Mouse (Mus musculus) heart, embryonic 10.5 days (tissue): ENCODE data around the gene Bysl. TPM values are rescaled to one million over a fixed set of nuclear protein-coding genes. Genes with fewer than 3 reads are reported as not detected.
A peak's percentile ranks its signal among the peaks of the same experiment; 100 is the strongest.
"Not testable (repeated sequence)": the region's sequence is repeated elsewhere in the genome, so short reads cannot be mapped to it uniquely, and the experiment has no call there.

ENCODE experiments used
- DNase-seq: peaks from one replicate; pipeline ENCODE4 v3.0.0-alpha.2; 2017; ENCODE audit warnings: low spot score
- H3K27ac ChIP-seq: fragments of 300-500 bp; sonication (generic); 2 replicates; pipeline ENCODE4 v1.5.1; 2016; ENCODE audit warnings: mild to moderate bottlenecking
- H3K27me3 ChIP-seq: fragments of 300-500 bp; sonication (generic); 2 replicates; pipeline ENCODE4 v1.6.1; 2016; ENCODE audit warnings: mild to moderate bottlenecking; ENCODE audit not compliant: poor library complexity, insufficient read depth, severe bottlenecking
- H3K36me3 ChIP-seq: fragments of 300-500 bp; sonication (generic); 2 replicates; pipeline ENCODE4 v1.6.1; 2016; ENCODE audit warnings: mild to moderate bottlenecking, moderate library complexity
- H3K4me1 ChIP-seq: fragments of 300-500 bp; sonication (generic); 2 replicates; pipeline ENCODE4 v1.6.1; 2016; ENCODE audit warnings: mild to moderate bottlenecking
- H3K4me3 ChIP-seq: fragments of 300-500 bp; sonication (generic); 2 replicates; pipeline ENCODE4 v1.5.1; 2016; ENCODE audit warnings: mild to moderate bottlenecking, moderate library complexity
- H3K9me3 ChIP-seq: fragments of 300-500 bp; sonication (generic); 2 replicates; pipeline ENCODE4 v1.6.1; 2016; ENCODE audit warnings: mild to moderate bottlenecking, moderate library complexity
- WGBS: fragments of 180-500 bp; shearing (Covaris S2); methylation state at CpG from one replicate; pipeline ENCODE4 v1.1.7; 2016; 5-methylcytosine and 5-hydroxymethylcytosine counted together
- polyA plus RNA-seq: library from polyadenylated mRNA; unstranded; fragments of >200 nt; fragmentation: Nextera tagmentation; extraction: Ambion mirVana; gene quantifications from 2 replicates; pipeline ENCODE4 v1.2.1, GENCODE M21; 2016

The Bysl gene
- polyA plus RNA-seq, result 37.0 and 43.0 TPM in 2 replicates

DNA sequence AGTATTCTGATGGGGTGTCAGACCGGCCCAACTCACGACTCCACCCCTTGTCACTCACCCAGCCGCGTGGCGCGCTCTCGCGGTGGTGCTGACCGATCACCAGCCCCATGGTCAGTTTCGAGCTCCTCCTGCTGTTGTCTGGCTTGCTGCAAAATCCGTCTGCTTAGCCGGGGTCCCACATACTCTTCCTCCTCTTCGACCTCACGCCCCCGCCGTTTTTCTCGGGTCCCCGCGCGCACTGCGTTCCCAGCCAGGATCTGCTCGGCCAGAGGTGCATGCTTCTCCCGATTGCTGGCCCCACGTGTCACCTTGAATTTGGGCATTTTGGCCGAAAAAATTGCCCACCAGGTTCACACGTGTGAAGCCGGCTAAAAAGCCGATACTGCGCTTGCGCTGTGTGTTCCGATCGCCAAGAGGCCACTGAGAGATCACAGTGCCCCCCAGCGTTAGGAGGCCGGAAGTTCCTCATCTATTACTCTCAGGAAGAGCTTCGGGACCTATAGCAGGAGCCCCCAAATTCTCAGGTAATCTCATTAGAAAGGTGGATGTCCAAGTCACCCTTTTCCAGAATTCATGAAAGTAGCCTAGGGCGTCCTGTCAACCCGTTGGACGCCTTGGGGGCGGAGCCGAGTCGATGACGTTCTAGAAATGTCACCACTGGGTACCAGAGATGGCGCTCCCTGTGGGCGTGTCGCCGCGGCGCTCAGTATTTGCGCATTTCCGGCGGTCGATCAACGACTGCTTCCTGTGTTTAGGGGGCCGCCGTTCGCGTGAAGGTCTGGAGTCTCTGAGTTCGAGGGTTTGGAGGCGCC, at the start of gene Bysl, which contains the start of the genes Med20 and Gm20517:
Bysl (minus strand) TSS at position 644 of the 812 bp plus-strand sequence.
Med20 (plus strand) TSS at position 734 of the 812 bp plus-strand sequence.
Gm20517 (plus strand) TSS at position 741 of the 812 bp plus-strand sequence.
- WGBS, result under 1% methylated on average over 59 of the region's 59 CpGs
- peaks cover 57% of the 10 kb centered on the region for H3K36me3 ChIP-seq
- H3K4me3 ChIP-seq, result peak within 1 kb of the TSS; percentile 85
- no peaks in the 10 kb centered on the region for H3K9me3 ChIP-seq
- peaks cover 21% of the 10 kb centered on the region for H3K4me1 ChIP-seq
- H3K27ac ChIP-seq, result peak within 1 kb of the TSS; percentile 89
- peak; percentile 98 for DNase-seq
- no peaks in the 10 kb centered on the region for H3K27me3 ChIP-seq

DNA sequence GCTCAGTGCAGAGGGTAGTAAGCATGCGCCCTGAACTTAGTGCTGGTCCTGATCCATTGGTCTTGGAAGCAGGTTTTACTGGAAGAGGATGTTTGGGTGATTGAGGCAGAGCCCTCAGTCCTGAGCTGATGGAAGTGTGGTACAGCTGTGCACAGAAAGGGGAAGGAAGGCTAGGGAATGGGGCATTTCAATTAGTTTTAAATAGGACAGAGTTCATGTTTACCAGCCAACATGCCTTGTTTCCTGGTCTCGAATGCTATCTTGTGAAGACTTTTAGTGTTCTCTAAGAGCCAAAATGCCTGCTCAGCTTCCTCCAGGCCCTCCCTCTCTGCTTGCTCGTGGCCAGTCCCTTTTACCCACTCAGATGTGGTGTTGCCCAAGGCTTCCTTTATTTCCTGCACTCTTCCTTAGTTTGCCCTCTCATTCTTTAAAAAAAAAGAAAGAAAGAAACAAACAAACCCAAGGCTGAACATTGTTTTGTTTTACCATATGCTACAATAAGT, 47.5 kb upstream of the Bysl start:
- DNase-seq, result no peak
- no peaks in the 10 kb centered on the region for H3K4me1 ChIP-seq
- 0 out of 2 replicates have a peak, but pooled peaks cover 2% of the 10 kb centered on the region for H3K36me3 ChIP-seq
- 66% methylated on average over 3 of the region's 3 CpGs for WGBS
- no peaks in the 10 kb centered on the region for H3K27me3 ChIP-seq
- H3K27ac ChIP-seq, result no peak overlapping the region
- no peaks in the 10 kb centered on the region for H3K9me3 ChIP-seq
- no peak overlapping the region for H3K4me3 ChIP-seq

DNA sequence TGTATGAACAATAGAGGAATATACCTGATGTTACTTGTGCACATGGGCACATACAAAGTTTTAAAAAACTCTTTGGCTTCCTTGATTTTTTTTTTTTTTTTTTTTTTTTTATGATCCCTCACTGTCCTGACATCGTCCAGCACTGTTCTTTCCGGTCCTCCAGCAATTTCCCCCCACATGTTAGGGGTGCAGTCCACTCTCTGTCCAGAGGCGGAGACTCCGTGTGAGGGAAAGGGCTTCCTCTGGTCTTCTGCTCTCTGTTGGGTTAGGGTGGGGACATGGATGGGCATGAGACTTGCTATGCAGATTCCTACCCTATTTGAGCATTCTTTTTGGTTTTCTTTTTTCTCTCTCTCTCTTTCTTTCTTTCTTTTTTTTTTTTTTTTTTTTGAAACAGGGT, 46.6 kb upstream of the Bysl start:
- H3K4me1 ChIP-seq, result no peaks in the 10 kb centered on the region
- H3K4me3 ChIP-seq, result no peak overlapping the region
- no peaks in the 10 kb centered on the region for H3K9me3 ChIP-seq
- peaks cover 7% of the 10 kb centered on the region; the same call in 1 of the 2 replicates for H3K36me3 ChIP-seq
- 78% methylated on average over 4 of the region's 4 CpGs for WGBS
- DNase-seq, result peak; percentile 56
- no peaks in the 10 kb centered on the region for H3K27me3 ChIP-seq
- H3K27ac ChIP-seq, result no peak overlapping the region

DNA sequence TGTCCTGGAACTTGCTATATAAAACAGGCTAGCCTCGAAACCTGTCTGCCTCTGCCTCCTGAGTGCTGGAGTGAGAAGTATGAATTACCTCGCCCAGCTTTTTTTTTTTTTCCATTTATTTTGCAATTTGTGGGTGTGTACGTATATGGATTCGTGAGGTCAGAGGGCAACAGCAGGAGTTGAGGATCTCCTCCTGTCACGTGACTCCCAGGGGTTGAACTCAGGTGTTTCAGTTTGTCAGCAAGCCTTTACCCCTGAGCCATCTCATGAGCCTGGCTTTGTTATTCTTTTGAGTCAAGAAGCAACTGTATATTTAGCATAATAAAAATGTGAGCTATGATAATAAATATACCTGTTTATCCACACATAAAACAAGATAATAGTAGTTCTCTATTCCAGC, 44.4 kb upstream of the Bysl start:
- H3K36me3 ChIP-seq, result peaks cover 7% of the 10 kb centered on the region; the same call in 1 of the 2 replicates
- no peaks in the 10 kb centered on the region for H3K9me3 ChIP-seq

DNA sequence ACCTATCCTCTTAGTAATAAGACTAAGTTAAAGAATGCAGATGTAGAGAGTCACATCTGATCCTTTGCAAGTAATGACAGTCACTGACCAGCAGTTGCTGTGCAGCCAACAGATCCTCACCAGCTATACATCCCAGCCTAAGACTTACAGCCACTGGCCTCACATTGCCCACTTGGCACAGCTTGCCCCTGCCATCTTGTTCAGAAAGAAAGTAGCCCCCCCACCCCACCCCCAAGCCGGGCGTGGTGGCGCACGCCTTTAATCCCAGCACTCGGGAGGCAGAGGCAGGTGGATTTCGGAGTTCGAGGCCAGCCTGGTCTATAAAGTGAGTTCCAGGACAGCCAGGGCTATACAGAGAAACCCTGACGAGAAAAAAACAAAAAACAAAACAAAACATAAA, 43.1 kb upstream of the Bysl start:
- not testable (repeated sequence) for H3K27ac ChIP-seq, H3K4me1 ChIP-seq, H3K9me3 ChIP-seq, H3K4me3 ChIP-seq, H3K36me3 ChIP-seq, H3K27me3 ChIP-seq
- 94% methylated on average over 8 of the region's 8 CpGs for WGBS
- DNase-seq, result peak; percentile 56

More for the DNA sequence above, 44.4 kb upstream of the Bysl start:
- 84% methylated on average over 5 of the region's 5 CpGs for WGBS
- no peaks in the 10 kb centered on the region for H3K27me3 ChIP-seq
- no peaks in the 10 kb centered on the region for H3K4me1 ChIP-seq
- H3K4me3 ChIP-seq, result no peak overlapping the region
- peak; percentile 31 for DNase-seq
- H3K27ac ChIP-seq, result no peak overlapping the region

DNA sequence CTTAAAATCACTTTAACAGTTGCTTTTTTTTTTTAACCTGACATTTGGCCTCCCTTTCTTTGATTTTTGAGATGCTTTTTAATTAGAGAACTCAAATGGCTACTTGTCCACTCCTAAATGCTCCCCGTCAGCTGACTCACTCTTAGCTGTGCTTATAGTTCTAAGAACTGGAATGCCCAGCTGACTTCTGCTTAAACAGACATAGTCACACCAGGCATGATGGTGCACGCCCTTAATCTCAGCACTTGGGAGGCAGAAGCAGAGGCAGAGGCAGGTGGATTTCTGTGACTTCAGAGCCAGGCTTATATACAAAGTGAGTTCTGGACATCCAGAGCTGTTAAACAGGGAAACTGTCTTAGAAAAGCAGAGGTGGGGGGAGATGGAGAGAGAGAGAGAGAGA, 40.7 kb upstream of the Bysl start:
- no peaks in the 10 kb centered on the region for H3K27me3 ChIP-seq
- no peaks in the 10 kb centered on the region for H3K9me3 ChIP-seq
- peak; percentile 63 for DNase-seq
- H3K4me3 ChIP-seq, result no peak overlapping the region
- peaks cover 7% of the 10 kb centered on the region; the same call in 1 of the 2 replicates for H3K36me3 ChIP-seq
- no peaks in the 10 kb centered on the region for H3K4me1 ChIP-seq
- WGBS, result 80% methylated on average over 2 of the region's 2 CpGs
- H3K27ac ChIP-seq, result no peak overlapping the region

DNA sequence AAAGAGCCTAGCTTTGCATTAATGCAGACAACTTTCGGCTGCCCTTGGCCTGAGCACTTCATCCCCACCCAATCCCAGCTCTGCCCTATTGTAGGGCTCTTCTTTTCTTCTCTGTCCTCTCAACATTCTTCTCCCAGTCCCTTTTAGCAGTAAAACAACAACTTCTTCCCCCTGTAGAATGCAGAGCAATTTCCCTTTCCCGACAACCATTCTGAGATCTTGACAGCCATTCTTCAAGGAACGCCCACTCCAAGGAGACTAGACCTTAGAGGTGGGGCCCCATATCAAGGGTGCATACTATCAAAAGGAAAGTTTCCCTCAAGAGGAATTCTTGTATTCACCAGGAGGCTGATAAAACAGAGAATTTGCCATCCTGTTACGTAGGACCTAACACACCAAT, 37.7 kb upstream of the Bysl start:
- Histone ChIP-seq H3K27me3 (no peaks in the 10 kb centered on the region), H3K4me3 (no peak overlapping the region), H3K4me1 (no peaks in the 10 kb centered on the region), H3K27ac (no peak overlapping the region), H3K36me3 (peaks cover 4% of the 10 kb centered on the region; the same call in 1 of the 2 replicates), H3K9me3 (no peaks in the 10 kb centered on the region)
- 65% methylated on average over 4 of the region's 4 CpGs for WGBS
- peak; percentile 30 for DNase-seq

DNA sequence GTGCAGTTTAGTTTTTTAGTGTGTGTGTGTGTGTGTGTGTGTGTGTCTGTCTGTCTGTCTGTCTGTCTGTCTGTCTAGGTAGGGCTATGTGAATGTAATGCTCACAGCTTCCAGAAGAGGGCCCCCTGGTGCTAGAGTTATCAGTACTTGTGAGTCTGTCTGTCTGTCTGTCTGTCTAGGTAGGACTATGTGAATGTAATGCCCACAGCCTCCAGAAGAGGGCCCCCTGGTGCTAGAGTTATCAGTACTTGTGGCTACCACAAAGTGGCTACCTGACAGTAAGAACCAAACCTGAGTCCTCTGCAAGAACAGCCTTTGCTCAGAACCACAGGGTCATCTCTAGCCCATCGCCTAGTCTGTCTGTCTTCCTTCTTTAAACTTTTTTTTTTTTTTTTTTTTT, 35.4 kb upstream of the Bysl start:
- H3K4me3 ChIP-seq, result no peak overlapping the region
- H3K27me3 ChIP-seq, result no peaks in the 10 kb centered on the region
- 79% methylated on average over 1 of the region's 1 CpGs for WGBS
- H3K27ac ChIP-seq, result no peak overlapping the region
- peak; percentile 82 for DNase-seq
- H3K9me3 ChIP-seq, result no peaks in the 10 kb centered on the region
- no peaks in the 10 kb centered on the region for H3K36me3 ChIP-seq
- H3K4me1 ChIP-seq, result no peaks in the 10 kb centered on the region

DNA sequence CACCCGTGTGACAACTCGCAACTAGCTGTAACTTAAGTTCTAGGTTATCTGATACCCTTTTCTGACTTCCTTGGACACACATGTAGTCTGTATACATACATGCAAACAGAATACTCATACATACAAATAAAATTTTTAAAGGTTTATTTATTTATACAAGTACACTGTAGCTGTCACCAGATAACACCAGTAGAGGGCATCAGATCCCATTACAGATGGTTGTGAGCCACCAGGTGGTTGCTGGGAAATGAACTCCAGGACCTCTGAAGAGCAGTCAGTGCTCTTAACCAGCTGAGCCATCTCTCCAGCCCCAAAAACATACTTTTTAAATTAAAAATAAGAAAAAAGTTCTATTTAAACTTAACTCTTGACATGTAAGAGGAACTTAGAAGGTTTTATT, 31.7 kb upstream of the Bysl start:
- Histone ChIP-seq H3K36me3 (no peaks in the 10 kb centered on the region), H3K27ac (no peak overlapping the region), H3K27me3 (no peaks in the 10 kb centered on the region), H3K9me3 (no peaks in the 10 kb centered on the region), H3K4me1 (no peaks in the 10 kb centered on the region), H3K4me3 (no peak overlapping the region)
- DNase-seq, result peak; percentile 27
- 74% methylated on average over 2 of the region's 2 CpGs for WGBS

DNA sequence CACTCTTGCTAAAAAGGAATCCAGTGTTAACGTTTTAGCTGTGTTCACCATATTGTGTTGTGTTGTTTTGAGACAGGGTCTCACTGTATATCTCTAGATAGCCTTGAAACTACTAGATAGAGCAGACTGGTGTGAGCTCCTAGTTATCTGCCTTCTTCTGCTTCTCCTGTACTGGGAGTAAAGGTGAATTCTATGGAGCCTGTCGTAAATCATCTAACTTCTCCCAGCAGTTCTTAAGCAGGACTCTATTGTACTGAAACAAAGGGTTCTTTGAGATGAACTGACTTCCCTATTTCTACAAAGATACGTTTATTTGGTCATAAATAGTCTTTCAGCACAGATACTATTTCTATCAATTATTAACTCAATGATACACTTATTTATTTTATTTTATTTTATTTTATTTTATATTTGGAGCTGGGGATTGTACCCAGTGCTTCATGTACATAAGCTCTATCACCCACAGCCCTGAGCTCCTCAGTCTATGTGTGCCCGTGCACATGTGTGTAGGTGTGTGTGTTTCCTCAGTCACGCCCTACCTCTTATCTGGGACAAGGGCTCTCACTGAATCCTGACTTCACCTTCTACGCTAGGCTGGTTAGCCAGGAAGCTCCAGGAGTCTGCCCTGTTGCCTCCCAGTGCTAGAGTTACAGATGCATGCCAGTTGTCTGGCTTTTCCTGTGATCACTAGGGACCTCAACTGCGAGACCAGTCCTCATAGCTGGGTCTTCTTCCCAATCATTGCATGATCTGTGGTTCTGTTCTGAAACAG, 22.9 kb upstream of the Bysl start:
- Histone ChIP-seq H3K9me3 (no peaks in the 10 kb centered on the region), H3K36me3 (0 out of 2 replicates have a peak, but pooled peaks cover 3% of the 10 kb centered on the region), H3K4me1 (peaks cover 20% of the 10 kb centered on the region), H3K4me3 (no peak overlapping the region), H3K27ac (no peak overlapping the region), H3K27me3 (no peaks in the 10 kb centered on the region)
- WGBS, result 77% methylated on average over 7 of the region's 7 CpGs
- DNase-seq, result no peak

DNA sequence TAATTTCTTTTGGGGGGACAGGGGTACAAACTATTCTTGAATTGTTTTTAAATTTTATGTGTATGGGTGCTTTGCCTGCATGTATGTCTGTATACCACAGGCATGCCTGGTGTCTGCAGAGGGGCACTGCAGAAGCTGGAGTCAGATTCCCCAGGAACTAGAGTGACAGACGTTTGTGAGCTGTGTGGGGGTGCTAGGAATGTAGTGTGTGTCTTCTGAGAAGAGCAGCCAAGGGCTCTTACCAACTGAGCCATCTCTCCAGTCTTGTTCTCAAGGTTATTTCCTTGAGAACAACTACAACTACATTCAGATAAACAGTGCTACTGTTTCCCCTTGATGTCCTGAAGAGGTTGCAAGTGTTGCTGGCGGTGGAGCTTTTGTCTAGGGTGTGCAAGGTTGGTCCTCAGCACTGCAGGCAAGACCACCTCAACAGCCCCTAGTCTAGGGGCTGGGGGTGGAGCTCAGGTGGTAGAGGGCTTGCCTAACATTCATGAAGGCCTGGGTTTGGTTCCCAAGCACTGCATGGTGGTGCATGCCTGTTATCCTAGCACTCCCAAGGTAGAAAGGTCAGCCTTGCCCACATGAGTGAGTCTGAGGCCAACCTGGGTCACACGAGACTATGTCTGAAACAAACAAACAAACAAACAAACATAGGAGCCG, 21.0 kb upstream of the Bysl start:
- 65% methylated on average over 4 of the region's 4 CpGs for WGBS
- H3K36me3 ChIP-seq, result peaks cover 6% of the 10 kb centered on the region; the same call in 1 of the 2 replicates
- DNase-seq, result peak; percentile 58
- no peaks in the 10 kb centered on the region for H3K27me3 ChIP-seq
- no peak overlapping the region for H3K4me3 ChIP-seq
- H3K27ac ChIP-seq, result no peak overlapping the region
- H3K9me3 ChIP-seq, result no peaks in the 10 kb centered on the region
- peaks cover 26% of the 10 kb centered on the region for H3K4me1 ChIP-seq

DNA sequence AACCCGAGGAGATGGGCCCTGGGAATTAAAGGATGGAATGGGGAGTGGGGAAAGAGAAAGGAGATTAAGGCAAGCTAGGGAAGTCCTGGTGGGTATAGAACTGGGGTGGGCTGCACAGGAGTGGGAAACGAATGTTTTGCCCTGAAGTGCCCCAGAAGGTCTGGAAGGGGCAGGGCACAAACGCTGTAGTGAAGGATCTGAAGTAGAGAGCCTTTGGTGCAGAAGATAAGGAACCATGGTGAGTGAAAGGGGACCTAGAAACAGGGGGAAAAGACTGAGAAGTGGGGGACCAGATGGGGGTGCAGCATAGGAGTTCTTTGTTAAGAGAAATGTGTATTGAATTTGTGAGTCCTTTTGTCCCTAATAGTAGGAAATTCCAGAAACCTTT, 19.4 kb upstream of the Bysl start, which contains the start of gene Usp49:
Usp49 (plus strand) TSS at position 13 of the 388 bp plus-strand sequence.
- peaks cover 26% of the 10 kb centered on the region for H3K4me1 ChIP-seq
- WGBS, result 0% methylated on average over 3 of the region's 3 CpGs
- DNase-seq, result no peak
- peak within 1 kb of the TSS; percentile 82 for H3K4me3 ChIP-seq
- H3K27ac ChIP-seq, result peak within 1 kb of the TSS; percentile 96
- no peaks in the 10 kb centered on the region for H3K27me3 ChIP-seq
- no peaks in the 10 kb centered on the region for H3K9me3 ChIP-seq
- H3K36me3 ChIP-seq, result peaks cover 17% of the 10 kb centered on the region
